Mouse (Mus musculus) pancreas, adult 10 weeks (tissue): Measurements from ENCODE around the gene Olfr995. TPM values are rescaled to one million over a fixed set of nuclear protein-coding genes. Genes with fewer than 3 reads are reported as not detected.

ENCODE experiments used
- polyA plus RNA-seq: library from polyadenylated mRNA; stranded (reverse); fragments of 350-450 nt; fragmentation: Illumina TruSeq; extraction: RNeasy Lipid Tissue Mini Kit (QIAGEN cat#74804); gene quantifications from one replicate; pipeline ENCODE4 v1.2.3, GENCODE M21; 2015; ENCODE audit warnings: low read depth, low replicate concordance; ENCODE audit not compliant: insufficient read depth

Olfr995 gene
- polyA plus RNA-seq, result not detected

DNA sequence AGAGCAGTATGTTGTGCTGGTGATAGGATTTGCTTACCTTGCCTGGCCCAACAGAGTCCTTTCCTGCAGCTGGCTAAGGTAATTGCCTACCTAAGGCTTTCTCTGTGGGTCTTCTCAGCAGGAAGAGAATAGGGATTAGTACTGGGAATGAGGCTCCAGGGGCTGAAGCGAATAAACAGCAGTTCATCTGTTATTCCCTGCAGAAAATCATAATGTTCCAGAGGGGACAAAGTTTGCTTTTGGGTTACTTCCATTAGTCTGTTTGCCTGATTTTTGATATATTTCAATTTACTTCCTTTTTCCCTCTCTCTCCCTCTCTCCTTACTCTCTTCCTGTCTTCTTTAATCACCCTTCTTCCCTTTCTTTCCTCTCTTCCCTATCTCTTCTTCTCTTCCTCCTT lies at the start of gene Olfr995:
Olfr995 (minus strand) TSS at position 101 of the 400 bp plus-strand sequence.

DNA sequence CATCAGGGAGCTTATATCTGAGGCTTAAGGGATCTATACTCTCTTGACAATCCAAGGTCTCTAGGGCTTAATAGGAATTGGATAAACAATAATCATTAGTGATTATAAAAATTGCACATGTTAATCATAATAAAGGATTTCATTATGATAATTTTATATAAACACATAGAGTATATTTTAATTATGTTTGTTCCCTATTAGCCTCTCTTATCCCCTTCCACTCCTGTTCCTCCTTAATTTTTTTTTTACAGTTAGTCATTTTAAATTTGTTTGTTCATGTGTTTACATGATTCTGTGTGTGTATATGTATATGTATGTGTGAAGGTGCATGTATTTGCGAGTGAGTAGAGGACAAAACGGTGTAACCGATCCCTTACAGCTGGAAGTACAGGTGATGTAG lies 7.1 kb downstream of the Olfr995 start, which contains the start of gene Olfr994:
Olfr994 (minus strand) TSS at position 101 of the 400 bp plus-strand sequence.

DNA sequence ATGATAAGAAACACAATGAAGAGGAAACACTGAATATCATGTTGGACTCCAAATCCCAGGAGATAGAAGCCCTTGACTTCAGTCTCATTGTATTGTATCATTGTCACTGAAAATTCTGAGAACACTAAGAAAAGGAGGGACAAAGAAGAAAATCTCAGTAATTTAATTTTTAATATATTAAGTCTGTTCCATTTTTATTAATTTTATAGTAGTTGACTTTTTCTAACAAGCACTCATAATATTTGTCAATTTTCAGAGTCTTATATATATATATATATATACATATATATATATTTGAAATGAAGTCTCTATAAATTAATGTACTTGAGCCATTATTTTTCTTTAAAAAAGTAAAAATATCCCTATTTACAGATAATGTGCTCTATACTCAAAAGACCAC lies 28.7 kb downstream of the Olfr995 start, which contains the start of gene Olfr993:
Olfr993 (minus strand) TSS at position 101 of the 400 bp plus-strand sequence.

DNA sequence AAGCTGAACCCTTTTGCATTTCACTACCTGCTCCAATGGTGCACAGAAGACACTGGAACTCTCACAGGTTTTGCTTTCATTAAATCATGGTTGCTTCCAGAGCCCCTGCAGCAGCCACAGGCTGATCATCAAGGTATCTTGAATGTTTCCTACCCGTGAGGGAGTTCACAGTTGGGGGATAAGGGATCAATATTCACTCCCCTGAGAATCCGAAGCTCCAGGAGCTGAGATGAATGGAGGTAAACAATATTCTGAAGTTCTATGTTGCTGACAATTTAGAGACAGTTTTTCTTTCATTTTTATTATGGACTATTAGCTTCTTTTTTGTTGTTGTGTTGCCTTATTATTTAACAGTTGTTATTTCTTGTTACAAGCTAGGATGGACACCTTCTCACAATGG lies 34.1 kb downstream of the Olfr995 start, which contains the start of gene Olfr992:
Olfr992 (minus strand) TSS at position 101 of the 400 bp plus-strand sequence.

Other genes with a start within 250 kb of the Olfr995 start
- 0.66 TPM for gene Lrrc55, start 246.4 kb downstream of the Olfr995 start, polyA plus RNA-seq
- gene Olfr987, start 104.3 kb downstream of the Olfr995 start, polyA plus RNA-seq, result not detected
- not detected for gene Olfr988, start 80.4 kb downstream of the Olfr995 start, polyA plus RNA-seq
- not detected for gene Olfr992, start 34.2 kb downstream of the Olfr995 start, polyA plus RNA-seq
- gene Olfr993, start 28.8 kb downstream of the Olfr995 start, polyA plus RNA-seq, result not detected
- gene Olfr994, start 7.2 kb downstream of the Olfr995 start, polyA plus RNA-seq, result not detected
- not detected for gene 4833423E24Rik, start 75.4 kb upstream of the Olfr995 start, polyA plus RNA-seq
- gene Olfr996, start 135.6 kb upstream of the Olfr995 start, polyA plus RNA-seq, result not detected
- not detected for gene Olfr998, start 145.3 kb upstream of the Olfr995 start, polyA plus RNA-seq
- gene Olfr1000, start 168.3 kb upstream of the Olfr995 start, polyA plus RNA-seq, result not detected
- gene Olfr1002, start 207.1 kb upstream of the Olfr995 start, polyA plus RNA-seq, result not detected
- not detected for gene Olfr154, start 220.8 kb upstream of the Olfr995 start, polyA plus RNA-seq
- not detected for gene Olfr1006, start 235.1 kb upstream of the Olfr995 start, polyA plus RNA-seq
- gene Olfr1008, start 245.8 kb upstream of the Olfr995 start, polyA plus RNA-seq, result not detected